Mouse (Mus musculus) gastrocnemius, postnatal 4 days (tissue): ENCODE measurements around the gene Tspan2. TPM values are rescaled to one million over a fixed set of nuclear protein-coding genes. Genes with fewer than 3 reads are reported as not detected.
A peak's percentile ranks its signal among the peaks of the same experiment; 100 is the strongest.

Source experiments
- DNase-seq, 2 experiments: peaks; one replicate each; pipeline ENCODE4 v3.0.0; 2021 to 2022; ENCODE audit warnings: low spot score in 2 of 2, mixed read lengths in 2 of 2
- total RNA-seq, 2 experiments: library from RNA; stranded (reverse); gene quantifications; 2 replicates each; pipeline ENCODE4 v1.2.3; 2021

The Tspan2 gene
- total RNA-seq, 2 experiments from 2014 or later = 21.7 to 23.2 TPM

- DNase-seq = no peak
Observed at GRCm38 (mm10) chr3:102733050-102733449, 1.3 kb upstream of the Tspan2 start.

- DNase-seq = no peak
Observed at GRCm38 (mm10) chr3:102733936-102734312, 405 bp upstream of the Tspan2 start.

- peak in 1 of 2 experiments; percentile 46 for DNase-seq
Observed at GRCm38 (mm10) chr3:102735031-102735558, 766 bp downstream of the Tspan2 start.

- no peak for DNase-seq
Observed at GRCm38 (mm10) chr3:102735638-102736037, 1.3 kb downstream of the Tspan2 start.

GRCm38 (mm10) chr3:102736436-102736835 lies 2.1 kb downstream of the Tspan2 start:
- DNase-seq = no peak

- DNase-seq = no peak
Observed at GRCm38 (mm10) chr3:102737106-102737505, 2.8 kb downstream of the Tspan2 start.

- DNase-seq = no peak
Observed at GRCm38 (mm10) chr3:102738161-102738901, 4.0 kb downstream of the Tspan2 start.

GRCm38 (mm10) chr3:102738926-102739325 lies 4.6 kb downstream of the Tspan2 start:
- DNase-seq = no peak

- no peak for DNase-seq
Observed at GRCm38 (mm10) chr3:102742725-102743124, 8.4 kb downstream of the Tspan2 start.

- DNase-seq = no peak
Observed at GRCm38 (mm10) chr3:102743202-102743601, 8.9 kb downstream of the Tspan2 start.

- DNase-seq = no peak
Observed at GRCm38 (mm10) chr3:102743781-102744471, 9.6 kb downstream of the Tspan2 start.

GRCm38 (mm10) chr3:102744657-102745056 lies 10.3 kb downstream of the Tspan2 start:
- no peak for DNase-seq

GRCm38 (mm10) chr3:102746174-102746573 lies 11.8 kb downstream of the Tspan2 start:
- DNase-seq = no peak

- no peak for DNase-seq
Observed at GRCm38 (mm10) chr3:102748038-102748437, 13.7 kb downstream of the Tspan2 start.

- DNase-seq = no peak
Observed at GRCm38 (mm10) chr3:102748686-102749085, 14.4 kb downstream of the Tspan2 start.

GRCm38 (mm10) chr3:102751136-102751535 lies 16.8 kb downstream of the Tspan2 start:
- no peak for DNase-seq

- no peak for DNase-seq
Observed at GRCm38 (mm10) chr3:102751536-102751935, 17.2 kb downstream of the Tspan2 start.

- no peak for DNase-seq
Observed at GRCm38 (mm10) chr3:102752053-102752452, 17.7 kb downstream of the Tspan2 start.

- DNase-seq = no peak
Observed at GRCm38 (mm10) chr3:102752457-102752856, 18.1 kb downstream of the Tspan2 start.

GRCm38 (mm10) chr3:102755801-102756200 lies 21.5 kb downstream of the Tspan2 start:
- DNase-seq = no peak

- DNase-seq = no peak
Observed at GRCm38 (mm10) chr3:102757019-102757418, 22.7 kb downstream of the Tspan2 start.

GRCm38 (mm10) chr3:102760236-102760635 lies 25.9 kb downstream of the Tspan2 start:
- no peak for DNase-seq
